Mouse (Mus musculus) common myeloid progenitor, adult 5-6 weeks (primary cell): Measurements from ENCODE around the gene Snupn. TPM values are rescaled to one million over a fixed set of nuclear protein-coding genes. Genes with fewer than 3 reads are reported as not detected.
"Not testable (repeated sequence)": the region's sequence is repeated elsewhere in the genome, so short reads cannot be mapped to it uniquely, and the experiment has no call there.

Source experiments
- ATAC-seq: replicated peaks from 2 replicates; pipeline ENCODE4 v1.8.0; 2016; ENCODE audit warnings: low read depth, mild to moderate bottlenecking, moderate TSS enrichment, inconsistent platforms; ENCODE audit not compliant: poor library complexity, severe bottlenecking
- total RNA-seq: library from RNA; stranded (forward); fragments of 200-1000, 187-1606 nt; gene quantifications from 2 replicates; pipeline ENCODE4 v1.2.3, GENCODE M21; 2017

The Snupn gene
- total RNA-seq, 1 experiment from 2014 or later = 12.1 TPM

DNA sequence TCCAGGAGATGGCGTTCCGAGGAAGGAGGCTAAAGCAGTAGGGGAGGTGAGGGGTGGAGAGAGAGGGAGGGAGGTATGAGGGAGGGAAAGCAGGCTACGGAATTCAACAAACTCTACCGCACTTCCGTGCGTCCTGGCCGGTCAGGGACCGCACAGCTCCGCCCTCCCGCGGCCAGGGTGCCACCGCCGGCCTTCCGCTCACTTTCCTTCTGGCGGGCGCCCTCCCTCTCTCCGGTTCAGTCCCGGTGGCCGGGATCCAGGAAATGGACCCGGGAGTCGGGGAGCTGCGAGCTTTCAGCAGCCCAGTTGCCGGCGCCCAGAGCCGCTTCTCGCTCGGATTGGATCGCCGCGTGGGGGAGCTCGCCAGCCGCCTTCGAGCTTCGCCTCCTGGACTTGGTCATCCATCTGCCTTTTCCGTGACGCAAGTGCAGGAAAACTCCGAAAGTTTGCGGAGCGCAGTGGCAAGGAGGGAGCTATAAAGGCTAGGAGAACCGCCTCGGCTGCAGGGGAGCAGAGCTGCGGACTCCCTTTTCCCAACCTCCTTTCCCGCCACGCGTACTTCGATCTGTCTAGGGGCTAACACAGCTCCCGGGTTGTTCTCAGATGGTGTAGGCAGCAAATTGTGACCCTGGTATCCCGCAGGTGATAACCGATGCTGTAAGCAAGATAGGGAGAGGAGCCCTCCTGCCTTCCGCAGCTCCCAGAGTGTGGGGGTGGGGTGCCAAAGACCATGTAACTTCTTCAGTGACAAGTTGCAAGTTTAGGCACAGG, 22.5 kb upstream of the Snupn start, which contains the start of gene Snx33:
Gene Snx33, minus strand, starts transcription at position 331 of the 771 bp plus-strand sequence.
- ATAC-seq = peak; percentile 71

GRCm38 (mm10) chr9:56929496-56929895, 21.2 kb upstream of the Snupn start:
- no peak for ATAC-seq

- no peak for ATAC-seq
Observed at GRCm38 (mm10) chr9:56930556-56930955, 20.1 kb upstream of the Snupn start.

DNA sequence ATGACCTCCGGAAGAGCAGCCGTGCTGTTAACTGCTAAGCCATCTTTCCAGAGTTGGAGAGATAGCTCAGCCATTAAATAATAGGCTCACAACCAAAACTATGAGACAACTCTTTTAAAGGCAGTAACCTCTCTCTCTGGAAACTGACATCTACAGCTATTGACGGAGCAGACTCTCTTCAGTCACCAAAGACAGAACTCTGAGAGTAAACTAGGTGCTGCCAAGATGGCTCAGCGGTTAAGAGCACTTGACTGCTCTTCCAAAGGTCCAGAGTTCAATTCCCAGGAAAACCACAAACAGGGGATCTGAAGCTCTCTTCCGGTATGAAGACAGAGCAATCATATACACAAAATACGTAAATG, 13.8 kb upstream of the Snupn start:
- no peak for ATAC-seq

DNA sequence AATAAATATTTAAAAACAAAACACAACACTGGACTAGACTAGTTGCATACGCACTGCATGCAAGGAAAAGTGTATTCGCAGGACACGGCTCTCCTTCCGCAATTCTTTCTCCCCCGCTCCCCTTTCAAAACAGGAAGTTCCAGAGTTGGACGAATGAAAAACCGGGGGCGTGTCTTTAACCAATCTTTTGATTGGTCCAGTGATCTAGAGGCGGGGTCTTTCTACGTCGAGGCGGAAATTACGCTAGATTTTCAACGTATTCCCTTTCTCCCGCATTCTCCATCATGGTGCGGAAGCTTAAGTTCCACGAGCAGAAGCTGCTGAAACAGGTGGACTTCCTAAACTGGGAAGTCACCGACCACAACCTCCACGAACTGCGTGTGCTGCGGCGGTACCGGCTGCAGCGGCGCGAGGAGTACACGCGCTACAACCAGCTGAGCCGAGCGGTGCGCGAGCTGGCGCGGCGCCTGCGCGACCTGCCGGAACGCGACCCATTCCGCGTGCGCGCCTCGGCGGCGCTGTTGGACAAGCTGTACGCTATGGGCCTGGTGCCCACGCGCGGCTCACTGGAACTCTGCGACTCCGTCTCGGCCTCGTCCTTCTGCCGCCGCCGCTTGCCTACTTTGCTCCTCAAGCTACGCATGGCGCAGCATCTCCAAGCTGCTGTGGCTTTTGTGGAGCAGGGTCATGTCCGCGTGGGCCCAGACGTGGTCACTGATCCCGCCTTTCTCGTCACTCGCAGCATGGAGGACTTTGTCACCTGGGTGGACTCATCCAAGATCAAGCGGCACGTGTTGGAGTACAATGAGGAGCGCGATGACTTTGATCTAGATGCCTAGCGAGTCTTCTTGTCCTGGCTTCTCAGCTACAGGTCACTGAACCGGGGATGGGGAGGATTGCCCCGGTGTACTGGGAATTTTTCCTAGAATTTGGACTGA, 13.2 kb upstream of the Snupn start, which contains the start of gene Imp3:
Gene Imp3, plus strand, starts transcription at position 253 of the 938 bp plus-strand sequence.
- ATAC-seq = peak; percentile 88

DNA sequence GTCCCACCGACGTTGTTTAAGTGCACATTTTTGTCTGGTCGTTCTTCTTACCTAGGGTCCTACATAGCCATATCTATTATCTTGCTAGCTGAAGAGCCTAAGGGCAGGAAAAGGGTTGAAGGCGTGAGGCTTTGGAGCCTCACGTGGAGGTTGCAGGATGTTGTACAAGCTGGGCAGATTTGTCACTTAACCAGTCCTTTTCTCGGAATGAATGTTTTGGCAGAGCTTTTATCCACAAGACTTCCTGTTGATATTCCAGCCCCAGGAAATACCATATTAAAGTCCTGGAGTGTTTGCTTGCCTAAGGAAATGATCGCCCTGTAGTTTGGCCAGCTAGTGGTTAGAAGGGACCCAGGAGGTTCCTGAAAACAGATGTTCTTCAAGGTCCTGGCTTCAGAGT, 12.3 kb upstream of the Snupn start:
- ATAC-seq = no peak

DNA sequence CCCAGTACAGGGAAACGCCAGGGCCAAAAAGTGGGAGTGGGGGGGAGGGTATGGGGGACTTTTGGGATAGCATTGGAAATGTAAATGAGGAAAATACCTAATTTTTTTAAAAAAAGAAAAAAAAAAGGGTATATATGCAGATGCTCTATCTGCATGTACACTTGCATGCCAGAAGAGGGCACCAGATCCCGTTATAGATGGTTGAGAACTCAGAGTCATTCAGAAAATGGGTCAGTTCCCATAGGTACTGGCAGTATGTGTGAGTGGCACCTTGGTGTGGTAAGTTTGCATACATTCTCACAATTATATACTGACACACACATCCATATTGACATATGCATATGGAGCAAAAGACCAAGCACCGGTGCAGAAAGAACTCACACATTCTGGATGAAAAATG, 3.2 kb upstream of the Snupn start:
- 0 out of 2 replicates have a peak, but pooled peaks have one; percentile 27 for ATAC-seq

- not testable (repeated sequence) for ATAC-seq
Observed at GRCm38 (mm10) chr9:56948699-56949098, 2.0 kb upstream of the Snupn start.

- no peak for ATAC-seq
Observed at GRCm38 (mm10) chr9:56949767-56950166, 911 bp upstream of the Snupn start.

DNA sequence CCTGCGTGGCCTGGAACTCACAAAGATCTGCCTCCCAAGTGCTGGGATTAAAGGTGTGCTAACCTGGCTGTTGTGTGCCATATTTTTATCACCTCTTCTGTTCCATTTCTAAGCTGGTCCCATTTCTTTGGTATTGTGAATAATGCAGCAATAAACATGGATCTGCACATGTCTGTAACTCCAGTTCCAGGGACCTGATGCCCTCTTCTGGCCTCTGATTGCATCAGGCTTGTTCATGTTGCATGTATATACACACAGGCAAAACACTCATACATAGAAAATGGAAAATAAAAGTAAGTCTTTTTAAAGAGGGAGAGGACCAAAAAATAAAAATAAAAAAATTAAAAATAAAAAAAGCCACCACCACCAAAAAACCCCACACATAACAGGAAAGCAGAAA, 2.9 kb downstream of the Snupn start:
- ATAC-seq = no peak

DNA sequence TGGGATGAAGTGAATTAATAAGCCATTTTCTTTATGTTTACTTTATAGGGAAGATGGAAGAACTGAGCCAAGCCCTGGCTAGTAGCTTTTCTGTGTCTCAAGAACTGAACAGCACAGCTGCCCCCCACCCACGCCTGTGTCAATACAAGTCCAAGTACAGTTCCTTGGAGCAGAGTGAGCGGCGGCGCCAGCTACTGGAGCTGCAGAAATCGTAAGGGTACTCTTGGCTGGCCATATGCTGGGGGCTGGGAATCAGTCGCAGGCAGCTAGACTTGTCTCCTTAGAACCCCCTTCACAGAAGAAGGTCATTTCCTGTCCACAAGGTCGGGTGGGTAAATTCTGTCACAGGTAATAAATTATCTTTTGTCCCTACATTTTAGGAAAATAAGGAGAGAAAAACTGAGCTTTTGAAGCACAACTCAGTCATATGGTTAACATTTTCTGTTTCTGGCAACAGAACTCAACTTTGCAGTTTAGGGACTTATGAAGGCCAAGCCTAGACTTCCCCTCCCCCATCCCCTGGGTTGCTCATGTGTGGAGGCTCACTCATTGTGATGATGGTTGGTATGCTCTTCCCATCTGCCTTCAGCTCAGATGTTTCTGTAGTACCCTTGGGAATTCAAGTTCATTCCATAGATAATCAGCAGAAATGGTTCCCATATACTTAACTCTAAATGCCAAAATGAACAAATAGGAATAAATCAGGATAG, 6.4 kb downstream of the Snupn start:
- ATAC-seq = no peak

GRCm38 (mm10) chr9:56958689-56959088, 8.0 kb downstream of the Snupn start:
- ATAC-seq = no peak

DNA sequence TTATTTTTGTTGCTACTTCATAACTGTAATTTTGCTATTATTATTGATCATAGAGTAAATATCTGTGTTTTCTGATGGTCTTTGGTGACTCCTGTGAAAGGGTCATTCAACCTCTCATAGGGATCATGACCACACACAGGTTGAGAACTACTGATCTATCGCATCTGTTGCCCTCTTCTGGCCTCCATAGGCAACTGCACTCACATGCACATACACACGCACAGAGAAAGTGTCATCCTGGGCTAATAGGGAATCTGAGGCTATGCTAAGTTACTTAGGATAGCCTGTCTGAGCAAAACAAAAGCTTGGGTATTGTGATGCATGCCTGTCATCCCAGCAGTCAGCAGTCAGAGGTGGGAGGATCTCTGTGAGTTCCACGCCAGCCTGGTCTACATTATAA, 10.9 kb downstream of the Snupn start:
- ATAC-seq = no peak

- peak; percentile 52; the same call in 1 of the 2 replicates for ATAC-seq
Observed at GRCm38 (mm10) chr9:56970158-56970557, 19.5 kb downstream of the Snupn start.

- no peak for ATAC-seq
Observed at GRCm38 (mm10) chr9:56973960-56974524, 23.4 kb downstream of the Snupn start.

DNA sequence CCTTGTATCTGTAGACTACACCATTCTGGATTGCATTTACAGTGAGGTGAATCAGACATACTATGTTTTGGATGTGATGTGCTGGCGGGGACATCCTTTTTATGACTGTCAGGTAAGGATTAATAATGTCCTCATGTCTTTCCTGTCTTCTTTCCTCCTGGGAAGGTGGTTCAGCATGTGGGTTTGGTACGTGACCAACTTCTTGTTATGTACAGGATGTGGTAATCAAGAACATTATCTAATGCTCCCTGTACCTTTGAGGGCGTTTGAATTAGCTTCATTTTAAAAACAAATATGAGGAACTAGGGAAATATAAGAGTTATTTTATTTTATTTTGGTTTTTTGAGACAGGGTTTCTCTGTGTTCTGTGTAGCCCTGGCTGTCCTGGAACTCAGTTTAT, 24.5 kb downstream of the Snupn start:
- no peak for ATAC-seq

DNA sequence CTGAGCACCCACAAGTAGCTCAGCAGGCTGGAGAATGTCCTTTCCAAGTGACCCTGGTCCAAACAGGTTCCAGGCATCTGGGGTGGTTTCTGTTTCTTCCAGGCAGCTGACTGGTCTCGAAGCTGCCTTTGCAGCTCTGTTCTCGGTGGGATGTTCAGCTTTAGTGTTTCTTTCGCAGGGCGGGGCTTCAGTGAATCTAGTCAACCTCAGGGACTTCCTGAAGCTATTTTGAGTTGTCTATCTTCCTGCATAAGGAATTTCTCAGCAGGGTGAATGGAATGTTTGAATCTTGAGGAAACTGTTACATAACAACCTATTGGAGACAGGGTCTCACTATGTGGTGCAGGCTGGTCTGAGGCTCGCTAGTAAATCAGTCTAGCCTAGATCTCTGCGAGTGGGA, 29.5 kb downstream of the Snupn start:
- no peak for ATAC-seq

DNA sequence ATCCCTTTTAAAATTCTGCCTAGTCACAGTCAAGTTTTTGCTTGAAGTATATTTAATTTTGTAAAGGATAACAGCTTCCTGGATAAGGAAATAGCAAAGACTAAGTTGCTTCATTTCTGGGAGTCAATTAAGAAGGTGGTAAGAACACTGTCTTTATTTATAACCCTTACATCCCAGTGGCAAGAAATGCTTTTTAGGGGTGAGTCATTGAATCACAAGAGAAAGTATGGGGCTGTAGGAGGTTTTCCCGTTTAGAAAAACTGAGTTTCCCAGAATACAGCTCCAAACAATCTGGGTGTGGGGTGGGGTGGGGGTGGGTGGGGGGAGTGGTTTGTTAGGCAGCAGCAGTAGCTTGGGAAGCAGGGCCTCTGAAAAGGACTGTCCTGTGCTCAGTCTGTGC, 30.8 kb downstream of the Snupn start:
- ATAC-seq = no peak

GRCm38 (mm10) chr9:56994286-56995197, 43.9 kb downstream of the Snupn start, which contains the start of gene Ptpn9:
Gene Ptpn9, plus strand, starts transcription at chr9:56994923.
- peak; percentile 94 for ATAC-seq
